Mouse (Mus musculus) lung, postnatal 0 days (tissue): ENCODE measurements around the gene Dcaf4.

Experiments used
- CTCF ChIP-seq: IDR thresholded peaks from 2 replicates; pipeline ENCODE4 v1.5.1; 2016; ENCODE audit warnings: antibody characterized with exemption, mild to moderate bottlenecking
- EP300 ChIP-seq: IDR thresholded peaks from 2 replicates; pipeline ENCODE4 v1.6.1; 2016; ENCODE audit warnings: antibody characterized with exemption, mild to moderate bottlenecking, control low read depth

GRCm38 (mm10) chr12:83483653-83484052 is 36.6 kb upstream of the Dcaf4 start:
- TF ChIP-seq CTCF, result no peak
- no peak for TF ChIP-seq EP300
